Mouse (Mus musculus) CH12.LX (cell line): ENCODE data around the gene Cfap61. TPM values are rescaled to one million over a fixed set of nuclear protein-coding genes. Genes with fewer than 3 reads are reported as not detected.

Experiments used
- DNase-seq: peaks from one replicate; pipeline ENCODE4 v3.0.0-alpha.2; 2013; ENCODE audit errors: extremely low read depth
- H3K27ac ChIP-seq: 2 replicates; pipeline ENCODE4 v1.5.1; 2012; ENCODE audit warnings: low read depth, mild to moderate bottlenecking, control low read depth, moderate library complexity; ENCODE audit not compliant: insufficient read depth
- H3K27me3 ChIP-seq: replicated peaks from 2 replicates; pipeline ENCODE3; 2012; ENCODE audit warnings: inconsistent platforms
- H3K36me3 ChIP-seq, 2 experiments: replicated peaks in 1 of 2; 2 replicates each; pipeline versions ENCODE3 to v1.6.1; 2012; ENCODE audit warnings: inconsistent platforms in 1 of 2, low read length in 1 of 2, mild to moderate bottlenecking in 1 of 2, mixed read lengths in 1 of 2, moderate library complexity in 1 of 2; ENCODE audit not compliant: control insufficient read depth in 1 of 2, insufficient read depth in 1 of 2
- H3K4me1 ChIP-seq, 2 experiments: 2 replicates each; pipeline ENCODE4 v1.6.1; 2012; ENCODE audit warnings: inconsistent platforms in 1 of 2, moderate library complexity in 1 of 2; ENCODE audit not compliant: insufficient read depth in 2 of 2, control insufficient read depth in 1 of 2
- H3K4me2 ChIP-seq: 2 replicates; pipeline ENCODE4 v1.6.1; 2012; ENCODE audit warnings: low read depth, mild to moderate bottlenecking, control low read depth; ENCODE audit not compliant: poor library complexity, insufficient read depth, severe bottlenecking
- H3K4me3 ChIP-seq, 3 experiments: fragments of 150-350 bp in 1 of 3; sonication (generic) in 1 of 3; replicated peaks in 1 of 3; 2 replicates each; pipeline versions ENCODE3 to v1.5.1; 2011 to 2012; ENCODE audit warnings: low read depth in 2 of 3, low read length in 2 of 3, mild to moderate bottlenecking in 2 of 3, moderate library complexity in 2 of 3, control low read depth in 1 of 3, improper control_type of control experiment in 1 of 3, inconsistent platforms in 1 of 3, mixed read lengths in 1 of 3; ENCODE audit not compliant: poor library complexity in 1 of 3
- H3K79me2 ChIP-seq: replicated peaks from 2 replicates; pipeline ENCODE4 v1.6.1; 2012; ENCODE audit warnings: mild to moderate bottlenecking, moderate library complexity; ENCODE audit not compliant: control insufficient read depth, poor library complexity, insufficient read depth, severe bottlenecking; ENCODE audit errors: extremely low read depth
- H3K9ac ChIP-seq: 2 replicates; pipeline ENCODE4 v1.6.1; 2012; ENCODE audit warnings: low read depth, mild to moderate bottlenecking, control low read depth, moderate library complexity; ENCODE audit not compliant: insufficient read depth
- H3K9me3 ChIP-seq: replicated peaks from 2 replicates; pipeline ENCODE3; 2012; ENCODE audit warnings: low read length, inconsistent platforms, mixed read lengths
- BHLHE40 ChIP-seq: IDR thresholded peaks from 2 replicates; pipeline ENCODE4 v1.6.1; 2011; ENCODE audit warnings: mild to moderate bottlenecking, low read depth, low read length, improper control_type of control experiment
- CTCF ChIP-seq, 2 experiments: IDR thresholded peaks in 1 of 2; conservative IDR thresholded peaks in 1 of 2; 2 replicates each; pipeline ENCODE4 v1.5.1; 2011 to 2012; ENCODE audit warnings: low read depth in 2 of 2, low read length in 2 of 2, improper control_type of control experiment in 1 of 2, inconsistent platforms in 1 of 2, mild to moderate bottlenecking in 1 of 2, moderate library complexity in 1 of 2
- EP300 ChIP-seq: IDR thresholded peaks from 2 replicates; pipeline ENCODE4 v1.6.1; 2011; ENCODE audit warnings: low read length, improper control_type of control experiment
- GABPA ChIP-seq: IDR thresholded peaks from 2 replicates; pipeline ENCODE4 v1.6.1; 2012; ENCODE audit warnings: low read depth, low read length, improper control_type of control experiment, inconsistent platforms; ENCODE audit not compliant: insufficient replicate concordance
- HCFC1 ChIP-seq: IDR thresholded peaks from 2 replicates; pipeline ENCODE4 v1.6.1; 2012; ENCODE audit warnings: low read depth, mild to moderate bottlenecking, inconsistent platforms, low read length, improper control_type of control experiment
- JUN ChIP-seq: IDR thresholded peaks from 2 replicates; pipeline ENCODE4 v1.6.1; 2011; ENCODE audit warnings: low read depth, mild to moderate bottlenecking, low read length, improper control_type of control experiment, moderate library complexity; ENCODE audit not compliant: insufficient read depth
- JUND ChIP-seq: conservative IDR thresholded peaks from 2 replicates; pipeline ENCODE4 v1.6.1; 2011; ENCODE audit warnings: low read depth, low read length, improper control_type of control experiment
- KAT2A ChIP-seq: IDR thresholded peaks from 2 replicates; pipeline ENCODE4 v1.6.1; 2012; ENCODE audit warnings: low read length, improper control_type of control experiment, inconsistent platforms; ENCODE audit not compliant: insufficient replicate concordance
- MAFK ChIP-seq: IDR thresholded peaks from 2 replicates; pipeline ENCODE4 v1.6.1; 2011; ENCODE audit warnings: low read length, improper control_type of control experiment; ENCODE audit not compliant: insufficient replicate concordance
- MAX ChIP-seq: IDR thresholded peaks from 2 replicates; pipeline ENCODE4 v1.6.1; 2011; ENCODE audit warnings: low read length, improper control_type of control experiment
- MAZ ChIP-seq: IDR thresholded peaks from 2 replicates; pipeline ENCODE4 v1.6.1; 2012; ENCODE audit warnings: low read depth, mild to moderate bottlenecking, inconsistent platforms, low read length, improper control_type of control experiment, moderate library complexity
- MEF2A ChIP-seq: IDR thresholded peaks from 2 replicates; pipeline ENCODE4 v1.6.1; 2014; ENCODE audit warnings: low read depth, mild to moderate bottlenecking, inconsistent platforms, low read length, improper control_type of control experiment, borderline replicate concordance
- MXI1 ChIP-seq: IDR thresholded peaks from 2 replicates; pipeline ENCODE4 v1.6.1; 2011; ENCODE audit warnings: mild to moderate bottlenecking, low read depth, low read length, improper control_type of control experiment
- NELFE ChIP-seq: IDR thresholded peaks from 2 replicates; pipeline ENCODE4 v1.6.1; 2011; ENCODE audit warnings: low read depth, low read length, improper control_type of control experiment
- NRF1 ChIP-seq: IDR thresholded peaks from 2 replicates; pipeline ENCODE4 v1.6.1; 2014; ENCODE audit warnings: low read depth, mild to moderate bottlenecking, inconsistent platforms, low read length, improper control_type of control experiment, moderate library complexity
- PAX5 ChIP-seq: IDR thresholded peaks from 2 replicates; pipeline ENCODE4 v1.6.1; 2012; ENCODE audit warnings: low read length, inconsistent platforms, mixed read lengths
- POLR2A ChIP-seq: IDR thresholded peaks from 2 replicates; pipeline ENCODE4 v1.6.1; 2011; ENCODE audit warnings: low read depth, mild to moderate bottlenecking, improper control_type of control experiment, low read length
- POLR2AphosphoS2 ChIP-seq: IDR thresholded peaks from 2 replicates; pipeline ENCODE4 v1.6.1; 2011; ENCODE audit warnings: low read depth, low read length, improper control_type of control experiment
- RCOR1 ChIP-seq: conservative IDR thresholded peaks from 2 replicates; pipeline ENCODE4 v1.6.1; 2012; ENCODE audit warnings: low read depth, mild to moderate bottlenecking, inconsistent platforms, low read length, improper control_type of control experiment
- TCF12 ChIP-seq: IDR thresholded peaks from 2 replicates; pipeline ENCODE4 v1.6.1; 2014; ENCODE audit warnings: low read depth, mild to moderate bottlenecking, inconsistent platforms, low read length, improper control_type of control experiment
- UBTF ChIP-seq: IDR thresholded peaks from 2 replicates; pipeline ENCODE4 v1.6.1; 2012; ENCODE audit warnings: low read depth, mild to moderate bottlenecking, inconsistent platforms, low read length, improper control_type of control experiment, moderate library complexity
- USF1 ChIP-seq: IDR thresholded peaks from 2 replicates; pipeline ENCODE4 v1.6.1; 2014; ENCODE audit warnings: low read depth, mild to moderate bottlenecking, inconsistent platforms, low read length, improper control_type of control experiment
- USF2 ChIP-seq: conservative IDR thresholded peaks from 2 replicates; pipeline ENCODE4 v1.6.1; 2011; ENCODE audit warnings: low read depth, low read length, improper control_type of control experiment
- ZC3H11A ChIP-seq: IDR thresholded peaks from 2 replicates; pipeline ENCODE4 v1.6.1; 2012; ENCODE audit warnings: low read depth, mild to moderate bottlenecking, inconsistent platforms, low read length, improper control_type of control experiment
- ZKSCAN1 ChIP-seq: IDR thresholded peaks from 2 replicates; pipeline ENCODE4 v1.6.1; 2012; ENCODE audit warnings: low read depth, inconsistent platforms, low read length, improper control_type of control experiment, borderline replicate concordance
- ZMIZ1 ChIP-seq: IDR thresholded peaks from 2 replicates; pipeline ENCODE4 v1.6.1; 2012; ENCODE audit warnings: low read depth, mild to moderate bottlenecking, inconsistent platforms, low read length, improper control_type of control experiment
- dilution Hi-C: fragments of 300-500 bp; cut with MboI; formaldehyde crosslinking; loops from 2 replicates; pipeline ENCODE4 v1.14.3; 2020; ENCODE audit warnings: low sequenced_read_pairs; ENCODE audit not compliant: extremely low pct_unique_long_range_greater_than_20kb, extremely low pct_ligation_motif_present
- in situ Hi-C: fragments of 300-500 bp; cut with MboI; formaldehyde crosslinking; loops from 3 replicates; pipeline ENCODE4 v1.14.3; 2019; ENCODE audit warnings: low sequenced_read_pairs, low pct_ligation_motif_present, low pct_unique_long_range_greater_than_20kb, mixed read lengths
- polyA plus RNA-seq: library from polyadenylated mRNA; unstranded; fragments of >175 nt; gene quantifications from 2 replicates; pipeline ENCODE4 v1.2.1, GENCODE M21; 2012; ENCODE audit warnings: low read depth; ENCODE audit not compliant: insufficient read length
- total RNA-seq, 2 experiments: library from RNA; depleted of rRNA; stranded (reverse); fragments of 300-350 nt in 1 of 2; fragments of >200 nt in 1 of 2; gene quantifications; 2 replicates each; pipeline ENCODE4 v1.2.3; 2012 to 2014

Gene Cfap61
- total and polyA plus RNA-seq, 3 experiments, result 0.34 TPM; not detected in 2

- Histone ChIP-seq H3K27me3 (no peaks in the 10 kb centered on the region), H3K4me2 (no peak overlapping the region), H3K9ac (no peak overlapping the region), H3K4me3 (no peak overlapping the region), H3K4me1 (peaks cover 4 to 13% of the 10 kb centered on the region in 2 experiments; a peak in 3 of 4 replicates), H3K27ac (no peak overlapping the region), H3K9me3 (no peaks in the 10 kb centered on the region), H3K79me2 (no peaks in the 10 kb centered on the region), H3K36me3 (no peaks in the 10 kb centered on the region)
- in situ Hi-C loops, result no loop called here
- DNase-seq, result no peak
- dilution Hi-C loops, result no loop called here
- TF ChIP-seq PAX5 (no peak), USF2 (no peak), MXI1 (no peak), ZC3H11A (no peak), USF1 (no peak), MAFK (no peak), RCOR1 (no peak), UBTF (no peak), EP300 (no peak), JUND (no peak), ZMIZ1 (no peak), MAX (no peak), MEF2A (no peak), MAZ (no peak), HCFC1 (no peak), NELFE (no peak), NRF1 (no peak), JUN (no peak), GABPA (no peak), POLR2A (no peak)
Observed at GRCm38 (mm10) chr2:146015341-146016186, 81.0 kb downstream of the Cfap61 start.

- Histone ChIP-seq H3K9me3 (no peaks in the 10 kb centered on the region), H3K27me3 (no peaks in the 10 kb centered on the region), H3K27ac (no peak overlapping the region), H3K4me1 (peaks cover 0 to 5% of the 10 kb centered on the region in 2 experiments; a peak in 2 of 4 replicates), H3K4me2 (no peak overlapping the region), H3K79me2 (no peaks in the 10 kb centered on the region), H3K4me3 (no peak overlapping the region), H3K36me3 (no peaks in the 10 kb centered on the region), H3K9ac (no peak overlapping the region)
- no peak for DNase-seq
- dilution Hi-C loops (no loop called here), in situ Hi-C loops (no loop called here)
- TF ChIP-seq MAX, result no peak
- no peak for TF ChIP-seq ZKSCAN1
- no peak for TF ChIP-seq CTCF (conservative IDR thresholded peaks at IDR 0.05 in 1 of 2, IDR thresholded peaks at IDR 0.05 in 1 of 2; ENCODE audit: low read depth in 2 of 2, low read length in 2 of 2)
- no peak for TF ChIP-seq PAX5
- TF ChIP-seq NRF1, result no peak
- TF ChIP-seq JUN, result no peak
- TF ChIP-seq KAT2A, result no peak
- TF ChIP-seq BHLHE40, result no peak
- no peak for TF ChIP-seq POLR2AphosphoS2
- no peak for TF ChIP-seq TCF12
Observed at GRCm38 (mm10) chr2:146022846-146023245, 88.3 kb downstream of the Cfap61 start.
